Mouse (Mus musculus) MEL (cell line): Measurements from ENCODE around the gene Gpr45.

ENCODE experiments used
- CTCF ChIP-seq, 3 experiments: IDR thresholded peaks in 2 of 3; conservative IDR thresholded peaks in 1 of 3; 2 replicates each; pipeline ENCODE4 v1.5.1; 2011 to 2012; ENCODE audit warnings: low read length in 3 of 3, low read depth in 2 of 3, mild to moderate bottlenecking in 2 of 3, improper control_type of control experiment in 1 of 3, inconsistent platforms in 1 of 3, mixed read lengths in 1 of 3, moderate library complexity in 1 of 3; ENCODE audit not compliant: control insufficient read depth in 1 of 3, insufficient read depth in 1 of 3, poor library complexity in 1 of 3, severe bottlenecking in 1 of 3
- EP300 ChIP-seq, 2 experiments: IDR thresholded peaks; 2 replicates each; pipeline ENCODE4 v1.6.1; 2011; ENCODE audit warnings: improper control_type of control experiment in 2 of 2, low read length in 2 of 2, low read depth in 1 of 2, mild to moderate bottlenecking in 1 of 2
- MXI1 ChIP-seq: IDR thresholded peaks from 2 replicates; pipeline ENCODE4 v1.6.1; 2011; ENCODE audit warnings: mild to moderate bottlenecking, low read depth, low read length, improper control_type of control experiment
- POLR2A ChIP-seq, 2 experiments: IDR thresholded peaks; 2 replicates each; pipeline ENCODE4 v1.6.1; 2011 to 2012; ENCODE audit warnings: low read length in 2 of 2, mild to moderate bottlenecking in 2 of 2, control low read depth in 1 of 2, improper control_type of control experiment in 1 of 2, low read depth in 1 of 2, moderate library complexity in 1 of 2; ENCODE audit not compliant: control insufficient read depth in 1 of 2, insufficient read depth in 1 of 2, poor library complexity in 1 of 2
- SIN3A ChIP-seq: IDR thresholded peaks from 2 replicates; pipeline ENCODE4 v1.6.1; 2012; ENCODE audit warnings: low read length, improper control_type of control experiment, inconsistent platforms
- TCF12 ChIP-seq: IDR thresholded peaks from 2 replicates; pipeline ENCODE4 v1.6.1; 2014; ENCODE audit warnings: low read depth, mild to moderate bottlenecking, inconsistent platforms, low read length, improper control_type of control experiment, moderate library complexity
- USF2 ChIP-seq, 2 experiments: IDR thresholded peaks; 2 replicates each; pipeline ENCODE4 v1.6.1; 2011 to 2012; ENCODE audit warnings: improper control_type of control experiment in 2 of 2, low read length in 2 of 2, borderline replicate concordance in 1 of 2, inconsistent platforms in 1 of 2, low read depth in 1 of 2, mild to moderate bottlenecking in 1 of 2; ENCODE audit not compliant: insufficient read depth in 1 of 2

- no peak for TF ChIP-seq SIN3A
- TF ChIP-seq USF2 (IDR thresholded peaks at IDR 0.05; ENCODE audit: borderline replicate concordance in 1 of 2, insufficient read depth in 1 of 2, low read depth in 1 of 2, low read length in 2 of 2): no peak
- no peak for TF ChIP-seq POLR2A (IDR thresholded peaks at IDR 0.05; ENCODE audit: control insufficient read depth in 1 of 2, insufficient read depth in 1 of 2, low read depth in 1 of 2, low read length in 2 of 2, poor library complexity in 1 of 2)
- TF ChIP-seq TCF12: no peak
- no peak for TF ChIP-seq EP300 (IDR thresholded peaks at IDR 0.05; ENCODE audit: low read depth in 1 of 2, low read length in 2 of 2)
- no peak for TF ChIP-seq CTCF (IDR thresholded peaks at IDR 0.05 in 2 of 3, conservative IDR thresholded peaks at IDR 0.05 in 1 of 3; ENCODE audit: control insufficient read depth in 1 of 3, insufficient read depth in 1 of 3, low read depth in 2 of 3, low read length in 3 of 3, poor library complexity in 1 of 3, severe bottlenecking in 1 of 3)
- no peak for TF ChIP-seq MXI1
These were observed 95.1 kb downstream of the Gpr45 start for GRCm38 (mm10) chr1:43047811-43048210.
